Mouse (Mus musculus): ENCODE data around the gene Nek5. TPM values are rescaled to one million over a fixed set of nuclear protein-coding genes. Genes with fewer than 3 reads are reported as not detected.

Nek5 gene
- polyA plus RNA-seq, 1 experiment from 2014 or later = 0.55 TPM

- Histone ChIP-seq H3K9ac (ENCODE audit: low read depth, low read length) (no peak overlapping the region), H3K9me3 (ENCODE audit: control insufficient read depth, low read length) (no peaks in the 10 kb centered on the region), H3K4me1 (ENCODE audit: control insufficient read depth, insufficient read depth, low read length) (no peaks in the 10 kb centered on the region), H3K36me3 (ENCODE audit: control insufficient read depth, insufficient read depth, low read length) (no peaks in the 10 kb centered on the region), H3K4me2 (ENCODE audit: low read depth, low read length) (no peak overlapping the region), H3K27me3 (replicated peaks; ENCODE audit: control insufficient read depth, insufficient read depth, low read length) (no peaks in the 10 kb centered on the region), H3K27ac (ENCODE audit: low read length) (no peak overlapping the region), H3K4me3 (ENCODE audit: low read length) (no peak overlapping the region)
- ATAC-seq = peak; percentile 90
- 63% methylated on average over 12 of the region's 12 CpGs for WGBS
These were observed 7.2 kb upstream of the Nek5 start for GRCm38 (mm10) chr8:22132062-22132461.

GRCm38 (mm10) chr8:22107020-22107419 is 17.8 kb downstream of the Nek5 start:
- Histone ChIP-seq H3K36me3 (ENCODE audit: control insufficient read depth, insufficient read depth, low read length) (no peaks in the 10 kb centered on the region), H3K4me2 (ENCODE audit: low read depth, low read length) (no peak overlapping the region), H3K27me3 (replicated peaks; ENCODE audit: control insufficient read depth, insufficient read depth, low read length) (no peaks in the 10 kb centered on the region), H3K9me3 (ENCODE audit: control insufficient read depth, low read length) (no peaks in the 10 kb centered on the region), H3K4me1 (ENCODE audit: control insufficient read depth, insufficient read depth, low read length) (no peaks in the 10 kb centered on the region), H3K4me3 (ENCODE audit: low read length) (no peak overlapping the region), H3K9ac (ENCODE audit: low read depth, low read length) (no peak overlapping the region), H3K27ac (ENCODE audit: low read length) (no peak overlapping the region)
- 73% methylated on average over 4 of the region's 4 CpGs for WGBS
- ATAC-seq = no peak

GRCm38 (mm10) chr8:22091568-22091967 is 33.3 kb downstream of the Nek5 start:
- no peak overlapping the region for H3K4me3 ChIP-seq (ENCODE audit: low read length)
- H3K9me3 ChIP-seq (ENCODE audit: control insufficient read depth, low read length) = no peaks in the 10 kb centered on the region
- 43% methylated on average over 8 of the region's 8 CpGs for WGBS
- H3K4me2 ChIP-seq (ENCODE audit: low read depth, low read length) = no peak overlapping the region
- no peaks in the 10 kb centered on the region for H3K36me3 ChIP-seq (ENCODE audit: control insufficient read depth, insufficient read depth, low read length)
- no peaks in the 10 kb centered on the region for H3K4me1 ChIP-seq (ENCODE audit: control insufficient read depth, insufficient read depth, low read length)
- no peak overlapping the region for H3K27ac ChIP-seq (ENCODE audit: low read length)
- ATAC-seq = no peak
- no peak overlapping the region for H3K9ac ChIP-seq (ENCODE audit: low read depth, low read length)
- no peaks in the 10 kb centered on the region for H3K27me3 ChIP-seq (replicated peaks; ENCODE audit: control insufficient read depth, insufficient read depth, low read length)

GRCm38 (mm10) chr8:22089226-22089625 is 35.6 kb downstream of the Nek5 start:
- Histone ChIP-seq H3K27me3 (replicated peaks; ENCODE audit: control insufficient read depth, insufficient read depth, low read length) (no peaks in the 10 kb centered on the region), H3K9me3 (ENCODE audit: control insufficient read depth, low read length) (no peaks in the 10 kb centered on the region), H3K4me1 (ENCODE audit: control insufficient read depth, insufficient read depth, low read length) (no peaks in the 10 kb centered on the region), H3K9ac (ENCODE audit: low read depth, low read length) (no peak overlapping the region), H3K27ac (ENCODE audit: low read length) (no peak overlapping the region), H3K36me3 (ENCODE audit: control insufficient read depth, insufficient read depth, low read length) (no peaks in the 10 kb centered on the region), H3K4me2 (ENCODE audit: low read depth, low read length) (no peak overlapping the region), H3K4me3 (ENCODE audit: low read length) (no peak overlapping the region)
- no peak for ATAC-seq
- 93% methylated on average over 4 of the region's 4 CpGs for WGBS

- Histone ChIP-seq H3K9me3 (ENCODE audit: control insufficient read depth, low read length) (no peaks in the 10 kb centered on the region), H3K27ac (ENCODE audit: low read length) (no peak overlapping the region), H3K4me1 (ENCODE audit: control insufficient read depth, insufficient read depth, low read length) (no peaks in the 10 kb centered on the region), H3K4me2 (ENCODE audit: low read depth, low read length) (no peak overlapping the region), H3K36me3 (ENCODE audit: control insufficient read depth, insufficient read depth, low read length) (no peaks in the 10 kb centered on the region), H3K9ac (ENCODE audit: low read depth, low read length) (no peak overlapping the region), H3K27me3 (replicated peaks; ENCODE audit: control insufficient read depth, insufficient read depth, low read length) (no peaks in the 10 kb centered on the region), H3K4me3 (ENCODE audit: low read length) (no peak overlapping the region)
- no peak for ATAC-seq
- WGBS = 85% methylated on average over 9 of the region's 9 CpGs
These were observed 45.4 kb downstream of the Nek5 start for GRCm38 (mm10) chr8:22079313-22080007.

- Histone ChIP-seq H3K27ac (ENCODE audit: low read length) (no peak overlapping the region), H3K9me3 (ENCODE audit: control insufficient read depth, low read length) (no peaks in the 10 kb centered on the region), H3K27me3 (replicated peaks; ENCODE audit: control insufficient read depth, insufficient read depth, low read length) (0 out of 2 replicates have a peak, but pooled peaks cover 4% of the 10 kb centered on the region), H3K4me1 (ENCODE audit: control insufficient read depth, insufficient read depth, low read length) (0 out of 2 replicates have a peak, but pooled peaks cover 8% of the 10 kb centered on the region), H3K36me3 (ENCODE audit: control insufficient read depth, insufficient read depth, low read length) (peaks cover 13% of the 10 kb centered on the region), H3K4me2 (ENCODE audit: low read depth, low read length) (peak overlapping the region; percentile 68), H3K4me3 (ENCODE audit: low read length) (peak overlapping the region; percentile 86), H3K9ac (ENCODE audit: low read depth, low read length) (peak overlapping the region; percentile 43; the same call in 1 of the 2 replicates)
- 4% methylated on average over 3 of the region's 3 CpGs for WGBS
- ATAC-seq = no peak
These were observed 63.7 kb downstream of the Nek5 start for GRCm38 (mm10) chr8:22061126-22061525.

GRCm38 (mm10) chr8:22060446-22060889 is 64.4 kb downstream of the Nek5 start, which contains the start of gene Alg11:
Gene Alg11 (plus strand): TSS chr8:22060721.
- ATAC-seq = peak; percentile 99
- H3K9me3 ChIP-seq (ENCODE audit: control insufficient read depth, low read length) = no peaks in the 10 kb centered on the region
- H3K4me2 ChIP-seq (ENCODE audit: low read depth, low read length) = peak within 1 kb of the TSS; percentile 91
- H3K9ac ChIP-seq (ENCODE audit: low read depth, low read length) = peak within 1 kb of the TSS; percentile 76
- H3K4me3 ChIP-seq (ENCODE audit: low read length) = peak within 1 kb of the TSS; percentile 86
- H3K27ac ChIP-seq (ENCODE audit: low read length) = peak within 1 kb of the TSS; percentile 57
- under 1% methylated on average over 30 of the region's 36 CpGs for WGBS
- peaks cover 7% of the 10 kb centered on the region for H3K36me3 ChIP-seq (ENCODE audit: control insufficient read depth, insufficient read depth, low read length)
- 0 out of 2 replicates have a peak, but pooled peaks cover 8% of the 10 kb centered on the region for H3K4me1 ChIP-seq (ENCODE audit: control insufficient read depth, insufficient read depth, low read length)
- H3K27me3 ChIP-seq (replicated peaks; ENCODE audit: control insufficient read depth, insufficient read depth, low read length) = 0 out of 2 replicates have a peak, but pooled peaks cover 4% of the 10 kb centered on the region

- peak within 1 kb of the TSS; percentile 91 for H3K4me2 ChIP-seq (ENCODE audit: low read depth, low read length)
- peak within 1 kb of the TSS; percentile 57 for H3K27ac ChIP-seq (ENCODE audit: low read length)
- H3K36me3 ChIP-seq (ENCODE audit: control insufficient read depth, insufficient read depth, low read length) = peaks cover 1% of the 10 kb centered on the region; the same call in 1 of the 2 replicates
- no peaks in the 10 kb centered on the region for H3K9me3 ChIP-seq (ENCODE audit: control insufficient read depth, low read length)
- H3K4me1 ChIP-seq (ENCODE audit: control insufficient read depth, insufficient read depth, low read length) = 0 out of 2 replicates have a peak, but pooled peaks cover 8% of the 10 kb centered on the region
- under 1% methylated on average over 42 of the region's 46 CpGs for WGBS
- H3K4me3 ChIP-seq (ENCODE audit: low read length) = peak within 1 kb of the TSS; percentile 86
- ATAC-seq = peak; percentile 87
- H3K9ac ChIP-seq (ENCODE audit: low read depth, low read length) = peak within 1 kb of the TSS; percentile 76
- H3K27me3 ChIP-seq (replicated peaks; ENCODE audit: control insufficient read depth, insufficient read depth, low read length) = 0 out of 2 replicates have a peak, but pooled peaks cover 4% of the 10 kb centered on the region
These were observed 64.9 kb downstream of the Nek5 start, which contains the start of gene Atp7b for GRCm38 (mm10) chr8:22059821-22060445. Gene Atp7b (minus strand): TSS chr8:22060305.

- peak overlapping the region; percentile 76 for H3K9ac ChIP-seq (ENCODE audit: low read depth, low read length)
- no peaks in the 10 kb centered on the region for H3K36me3 ChIP-seq (ENCODE audit: control insufficient read depth, insufficient read depth, low read length)
- WGBS = 48% methylated on average over 11 of the region's 11 CpGs
- H3K4me2 ChIP-seq (ENCODE audit: low read depth, low read length) = peak overlapping the region; percentile 91
- no peaks in the 10 kb centered on the region for H3K9me3 ChIP-seq (ENCODE audit: control insufficient read depth, low read length)
- H3K4me1 ChIP-seq (ENCODE audit: control insufficient read depth, insufficient read depth, low read length) = 0 out of 2 replicates have a peak, but pooled peaks cover 8% of the 10 kb centered on the region
- peak overlapping the region; percentile 86 for H3K4me3 ChIP-seq (ENCODE audit: low read length)
- 0 out of 2 replicates have a peak, but pooled peaks cover 4% of the 10 kb centered on the region for H3K27me3 ChIP-seq (replicated peaks; ENCODE audit: control insufficient read depth, insufficient read depth, low read length)
- H3K27ac ChIP-seq (ENCODE audit: low read length) = peak overlapping the region; percentile 43
- ATAC-seq = no peak
These were observed 65.6 kb downstream of the Nek5 start for GRCm38 (mm10) chr8:22059153-22059738.
